In the genomic region with DNA sequence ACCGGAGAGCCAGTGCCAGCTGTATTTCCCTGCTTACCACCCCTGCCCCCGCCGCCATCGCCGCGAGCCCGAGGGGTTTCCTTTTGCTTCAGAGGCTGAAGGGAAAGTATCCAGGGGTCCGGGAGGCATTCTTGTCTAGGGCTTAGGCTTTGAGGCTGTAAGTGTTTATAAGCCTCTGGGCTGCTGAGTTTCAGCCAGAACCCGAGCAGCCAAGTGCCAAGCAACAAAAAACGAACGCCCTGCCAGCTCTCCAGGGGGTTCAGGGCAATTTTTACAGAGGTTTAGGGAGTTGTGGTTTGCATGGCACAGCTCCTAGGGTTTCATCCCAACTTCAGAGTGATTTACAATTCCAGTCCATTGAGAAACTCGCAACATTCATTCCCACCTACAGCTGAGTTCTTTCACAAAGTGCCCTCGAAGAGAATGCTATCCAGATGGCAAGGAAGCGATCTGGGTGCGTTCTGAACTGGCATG, we compare ENCODE assay signal across 8 mouse cellular contexts.
A peak's percentile ranks its signal among the peaks of the same experiment; 100 is the strongest.
DNase-seq lines count a peak whose midpoint lies in the region; ATAC-seq lines count a peak whose summit lies in the region.

No protein-coding gene starts in this region.

- 14% methylated on average over 15 of the region's 15 CpGs for WGBS in embryonic facial prominence, embryonic 11.5 days
- 9% methylated on average over 15 of the region's 15 CpGs for WGBS in hindbrain, embryonic 10.5 days
- WGBS in midbrain, embryonic 15.5 days, result 6% methylated on average over 15 of the region's 15 CpGs

- no peaks in the 10 kb centered on the region for H3K27me3 ChIP-seq in embryonic facial prominence, embryonic 11.5 days (ENCODE audit: control insufficient read depth, insufficient read depth, low read length)
- H3K27me3 ChIP-seq in hindbrain, embryonic 10.5 days (ENCODE audit: insufficient read depth, poor library complexity, severe bottlenecking), result peaks cover 25% of the 10 kb centered on the region
- H3K27me3 ChIP-seq in midbrain, embryonic 15.5 days (replicated peaks), result no peaks in the 10 kb centered on the region

- peak overlapping the region; percentile 10; the same call in 1 of the 2 replicates for H3K27ac ChIP-seq in embryonic facial prominence, embryonic 11.5 days (replicated peaks; ENCODE audit: low read depth, low read length)
- peak overlapping the region; percentile 89 for H3K27ac ChIP-seq in hindbrain, embryonic 10.5 days
- H3K27ac ChIP-seq in midbrain, embryonic 15.5 days, result peak overlapping the region; percentile 76

- no peaks in the 10 kb centered on the region for H3K36me3 ChIP-seq in embryonic facial prominence, embryonic 11.5 days (replicated peaks; ENCODE audit: control insufficient read depth, insufficient read depth, low read depth, low read length)
- H3K36me3 ChIP-seq in hindbrain, embryonic 10.5 days, result no peaks in the 10 kb centered on the region
- H3K36me3 ChIP-seq in midbrain, embryonic 15.5 days (replicated peaks), result no peaks in the 10 kb centered on the region

- H3K4me3 ChIP-seq in embryonic facial prominence, embryonic 11.5 days (ENCODE audit: low read depth, low read length), result no peak overlapping the region
- peak overlapping the region; percentile 34 for H3K4me3 ChIP-seq in hindbrain, embryonic 10.5 days
- H3K4me3 ChIP-seq in midbrain, embryonic 15.5 days, result no peak overlapping the region

- H3K4me2 ChIP-seq in embryonic facial prominence, embryonic 11.5 days (ENCODE audit: low read depth, low read length), result no peak overlapping the region
- H3K4me2 ChIP-seq in midbrain, embryonic 15.5 days, result peak overlapping the region; percentile 20; the same call in 1 of the 2 replicates

- H3K9me3 ChIP-seq in embryonic facial prominence, embryonic 11.5 days (replicated peaks; ENCODE audit: control insufficient read depth, low read length), result no peaks in the 10 kb centered on the region
- H3K9me3 ChIP-seq in hindbrain, embryonic 10.5 days, result no peaks in the 10 kb centered on the region
- no peaks in the 10 kb centered on the region for H3K9me3 ChIP-seq in midbrain, embryonic 15.5 days

- peak; percentile 9 to 24 for DNase-seq in layer of hippocampus, postnatal 36 days
- no peak for DNase-seq in layer of hippocampus, postnatal 14 days (ENCODE audit: low spot score in 2 of 2)
- DNase-seq in embryonic facial prominence, embryonic 11.5 days (ENCODE audit: low spot score), result no peak
- DNase-seq in hindbrain, embryonic 10.5 days (ENCODE audit: low spot score), result no peak
- no peak for DNase-seq in adrenal gland, postnatal 14 days
- no peak for DNase-seq in cerebellum, adult 8-10 months

- no peak overlapping the region; the same call in 1 of the 2 replicates for H3K9ac ChIP-seq in embryonic facial prominence, embryonic 11.5 days (replicated peaks; ENCODE audit: low read length)
- H3K9ac ChIP-seq in midbrain, embryonic 15.5 days, result 0 out of 2 replicates have a peak overlapping the region, but pooled peaks have one; percentile 10

- ATAC-seq in embryonic facial prominence, embryonic 11.5 days (replicated peaks; ENCODE audit: insufficient number of reproducible peaks, low FRiP score, low TSS enrichment, low read depth), result no peak
- no peak for ATAC-seq in midbrain, embryonic 15.5 days (replicated peaks)
- no peak for ATAC-seq in megakaryocyte-erythroid progenitor cell, adult 5-6 weeks (replicated peaks; ENCODE audit: low FRiP score, low TSS enrichment, poor library complexity, severe bottlenecking)

- H3K4me1 ChIP-seq in embryonic facial prominence, embryonic 11.5 days (ENCODE audit: control insufficient read depth, insufficient read depth, low read length), result peaks cover 5% of the 10 kb centered on the region; the same call in 1 of the 2 replicates
- H3K4me1 ChIP-seq in hindbrain, embryonic 10.5 days (replicated peaks), result peaks cover 81% of the 10 kb centered on the region
- H3K4me1 ChIP-seq in midbrain, embryonic 15.5 days, result peaks cover 28% of the 10 kb centered on the region

Comparison
In these comparisons a context has a peak if more than half of its experiments do, and no peak if none do; other contexts are left out.
1. DNase-seq: peak in layer of hippocampus, postnatal 36 days (2 of 2); none in layer of hippocampus, postnatal 14 days (0 of 2), embryonic facial prominence, embryonic 11.5 days (single experiment), hindbrain, embryonic 10.5 days (single experiment), adrenal gland, postnatal 14 days (single experiment) and cerebellum, adult 8-10 months (single experiment).
2. H3K27ac ChIP-seq: peak in every context shown above with its lines; median percentile 89 in hindbrain, embryonic 10.5 days; 76 in midbrain, embryonic 15.5 days; 10 in embryonic facial prominence, embryonic 11.5 days.